Mouse (Mus musculus) hindbrain, embryonic 14.5 days (tissue): ENCODE measurements at regions not wholly inside any gene's neighbourhood (a gene's known extent, or its start where the extent isn't known, plus 50 kb on each side); places are given as distances from the start of the nearest gene placed in this dataset.

Experiments used
- ATAC-seq: fragments of 200-750 bp; cut with Nextera tagmentation; 2 replicates; pipeline ENCODE4 v1.8.0; 2017; ENCODE audit warnings: moderate number of reproducible peaks, mild to moderate bottlenecking, moderate TSS enrichment, moderate library complexity; ENCODE audit not compliant: low FRiP score
- DNase-seq: peaks from one replicate; pipeline ENCODE4 v3.0.0-alpha.2; 2015; ENCODE audit warnings: low spot score
- H3K27ac ChIP-seq: fragments of 300-500 bp; sonication (generic); 2 replicates; pipeline ENCODE4 v1.5.1; 2014; ENCODE audit warnings: mild to moderate bottlenecking, moderate library complexity
- H3K27me3 ChIP-seq: fragments of 300-500 bp; sonication (generic); 2 replicates; pipeline ENCODE4 v1.6.1; 2014; ENCODE audit warnings: mild to moderate bottlenecking, low read length, mixed read lengths; ENCODE audit not compliant: control insufficient read depth, insufficient read depth
- H3K36me3 ChIP-seq: fragments of 300-500 bp; sonication (generic); replicated peaks from 2 replicates; pipeline ENCODE4 v1.6.1; 2014; ENCODE audit not compliant: control insufficient read depth, insufficient read depth
- H3K4me1 ChIP-seq: fragments of 300-500 bp; sonication (generic); replicated peaks from 2 replicates; pipeline ENCODE4 v1.6.1; 2014; ENCODE audit warnings: antibody characterized with exemption, low read length, mixed read lengths; ENCODE audit not compliant: control insufficient read depth, insufficient read depth
- H3K4me2 ChIP-seq: fragments of 300-500 bp; sonication (generic); replicated peaks from 2 replicates; pipeline ENCODE4 v1.6.1; 2014; ENCODE audit warnings: mild to moderate bottlenecking, moderate library complexity
- H3K4me3 ChIP-seq: fragments of 300-500 bp; sonication (generic); replicated peaks from 2 replicates; pipeline ENCODE4 v1.5.1; 2014; ENCODE audit warnings: mild to moderate bottlenecking, low read length
- H3K9ac ChIP-seq: fragments of 300-500 bp; sonication (generic); 2 replicates; pipeline ENCODE4 v1.6.1; 2014
- H3K9me3 ChIP-seq: fragments of 300-500 bp; sonication (generic); 2 replicates; pipeline ENCODE4 v1.6.1; 2016; ENCODE audit warnings: low read length; ENCODE audit not compliant: control insufficient read depth
- WGBS: fragments of 180-500 bp; shearing (Covaris S2); extraction: QIAGEN DNeasy Blood & Tissue Kit; methylation state at CpG from one replicate; pipeline ENCODE4 v1.1.7; 2014; 5-methylcytosine and 5-hydroxymethylcytosine counted together

DNA sequence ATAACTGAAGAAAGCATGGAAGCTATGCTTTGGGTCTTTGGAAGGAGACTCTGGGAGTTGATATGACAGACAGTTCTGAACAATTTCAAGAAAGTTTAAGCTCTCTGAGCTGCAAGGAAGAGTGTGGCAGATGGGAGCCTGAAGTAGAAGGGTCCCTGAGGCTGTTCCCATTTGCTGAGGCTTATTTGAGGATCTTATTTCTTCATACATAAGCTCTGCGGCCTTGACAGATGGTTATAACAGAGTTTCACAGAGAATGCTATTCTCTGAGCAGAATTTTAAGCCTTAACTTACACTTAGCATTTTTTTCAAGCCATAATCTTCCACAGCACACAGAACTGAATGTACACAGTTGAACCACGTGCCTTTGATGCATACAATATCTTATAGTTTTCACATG, 278.7 kb downstream of the Plk2 start:
- no peak overlapping the region for H3K9ac ChIP-seq
- H3K27me3 ChIP-seq, result no peaks in the 10 kb centered on the region
- H3K27ac ChIP-seq, result no peak overlapping the region
- no peaks in the 10 kb centered on the region for H3K4me1 ChIP-seq
- H3K36me3 ChIP-seq, result no peaks in the 10 kb centered on the region
- H3K4me2 ChIP-seq, result no peak overlapping the region
- DNase-seq, result no peak
- 71% methylated on average over 2 of the region's 2 CpGs for WGBS
- no peak for ATAC-seq
- H3K4me3 ChIP-seq, result no peak overlapping the region
- no peaks in the 10 kb centered on the region for H3K9me3 ChIP-seq

DNA sequence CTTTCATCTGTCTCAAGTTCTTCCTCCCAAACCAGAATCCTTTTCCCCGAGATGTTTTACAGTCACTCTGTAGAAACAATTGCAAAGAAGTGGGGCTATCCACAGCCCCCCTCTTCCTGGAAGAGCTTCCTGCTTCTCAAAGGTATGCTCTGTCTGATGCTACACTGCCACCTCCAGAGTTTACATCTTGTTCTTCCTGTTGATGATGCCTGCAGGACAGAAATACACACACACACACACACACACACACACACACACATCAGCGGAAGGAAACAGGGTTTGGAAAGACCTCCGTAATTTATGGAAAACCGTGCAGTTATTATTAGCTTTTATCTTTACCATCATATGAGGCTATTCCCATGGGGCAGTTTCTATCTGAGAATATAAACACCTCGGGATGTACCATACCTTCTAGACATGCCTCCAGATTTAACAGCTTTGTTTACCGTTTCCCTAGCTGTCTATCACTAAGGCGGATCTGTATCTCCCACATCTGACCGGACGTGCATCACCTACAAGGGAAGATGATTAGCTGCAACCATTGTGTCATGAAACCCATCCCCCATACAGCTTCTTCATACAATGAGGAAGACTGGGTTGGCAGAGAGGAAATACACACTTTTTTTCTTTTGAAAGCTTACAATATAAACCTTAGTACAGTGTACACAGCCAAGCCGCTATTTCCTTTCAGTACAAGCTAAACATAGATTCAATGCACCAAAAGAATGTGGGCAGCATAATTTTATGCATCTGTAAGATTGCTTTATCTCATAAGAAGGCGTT, 288.6 kb downstream of the Plk2 start:
- no peak overlapping the region for H3K27ac ChIP-seq
- DNase-seq (no peak), ATAC-seq (no peak)
- 72% methylated on average over 11 of the region's 11 CpGs for WGBS
- no peak overlapping the region for H3K4me2 ChIP-seq
- no peaks in the 10 kb centered on the region for H3K36me3 ChIP-seq
- H3K27me3 ChIP-seq, result no peaks in the 10 kb centered on the region
- no peaks in the 10 kb centered on the region for H3K9me3 ChIP-seq
- H3K4me3 ChIP-seq, result no peak overlapping the region
- no peak overlapping the region for H3K9ac ChIP-seq
- no peaks in the 10 kb centered on the region for H3K4me1 ChIP-seq

- Histone ChIP-seq H3K36me3 (no peaks in the 10 kb centered on the region), H3K9me3 (no peaks in the 10 kb centered on the region), H3K4me3 (no peak overlapping the region), H3K4me2 (no peak overlapping the region), H3K27me3 (no peaks in the 10 kb centered on the region), H3K9ac (no peak overlapping the region), H3K4me1 (0 out of 2 replicates have a peak, but pooled peaks cover 3% of the 10 kb centered on the region), H3K27ac (no peak overlapping the region)
- ATAC-seq, result no peak
- DNase-seq, result no peak
- WGBS, result 79% methylated on average over 3 of the region's 3 CpGs
These were observed 293.9 kb downstream of the Plk2 start for GRCm38 (mm10) chr13:110688796-110689195.

GRCm38 (mm10) chr13:110690501-110691255, 295.8 kb downstream of the Plk2 start:
- H3K36me3 ChIP-seq, result no peaks in the 10 kb centered on the region
- DNase-seq, result peak; percentile 64
- H3K4me1 ChIP-seq, result 0 out of 2 replicates have a peak, but pooled peaks cover 3% of the 10 kb centered on the region
- H3K9me3 ChIP-seq, result no peaks in the 10 kb centered on the region
- no peak overlapping the region for H3K4me2 ChIP-seq
- WGBS, result 45% methylated on average over 10 of the region's 10 CpGs
- H3K27me3 ChIP-seq, result no peaks in the 10 kb centered on the region
- no peak overlapping the region for H3K4me3 ChIP-seq
- H3K9ac ChIP-seq, result no peak overlapping the region
- peak; percentile 46; the same call in 1 of the 2 replicates for ATAC-seq
- no peak overlapping the region for H3K27ac ChIP-seq

DNA sequence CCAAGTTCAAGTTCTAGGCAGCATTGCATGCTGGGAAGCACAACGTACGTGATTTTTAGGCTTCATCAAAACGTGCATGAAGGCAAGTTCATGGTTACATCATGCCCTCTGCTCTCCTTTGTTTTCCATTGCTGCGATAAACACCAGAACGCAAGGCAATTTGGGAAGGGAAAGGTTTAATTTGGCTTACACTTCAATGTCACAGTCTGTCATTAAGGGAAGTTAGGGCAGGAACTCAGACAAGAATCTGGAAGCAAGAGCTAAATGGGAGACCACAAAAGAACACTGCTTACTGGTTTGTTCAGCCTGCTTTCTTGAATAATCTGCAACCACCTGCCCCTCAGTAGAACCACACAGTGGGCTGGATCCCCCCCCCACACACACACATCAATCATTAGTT, 297.9 kb downstream of the Plk2 start:
- 77% methylated on average over 5 of the region's 5 CpGs for WGBS
- ATAC-seq, result no peak

DNA sequence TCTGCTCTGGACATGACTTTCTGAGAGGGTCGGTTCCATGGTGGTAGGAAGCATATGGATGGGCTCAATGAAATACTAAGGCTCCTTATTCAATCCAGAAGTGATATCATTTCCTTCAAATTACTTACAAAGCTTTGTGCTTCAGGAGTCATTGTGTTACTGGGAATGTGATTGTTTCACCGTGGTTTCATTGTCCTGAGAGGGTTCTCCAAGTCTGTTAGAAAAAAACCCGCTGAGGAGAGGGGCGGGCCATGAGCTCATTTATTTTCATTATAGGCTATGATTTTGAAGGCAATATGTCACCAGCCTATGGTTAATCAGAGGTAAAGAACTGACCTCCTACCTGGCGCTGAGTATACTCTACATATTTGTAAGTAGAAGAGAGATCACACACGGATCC, 300.0 kb downstream of the Plk2 start:
- WGBS, result 62% methylated on average over 6 of the region's 6 CpGs
- Histone ChIP-seq H3K36me3 (no peaks in the 10 kb centered on the region), H3K9ac (no peak overlapping the region), H3K4me1 (0 out of 2 replicates have a peak, but pooled peaks cover 3% of the 10 kb centered on the region), H3K4me3 (no peak overlapping the region), H3K9me3 (no peaks in the 10 kb centered on the region), H3K27me3 (no peaks in the 10 kb centered on the region), H3K4me2 (no peak overlapping the region), H3K27ac (no peak overlapping the region)
- DNase-seq (no peak), ATAC-seq (no peak)

More for the DNA sequence above, 297.9 kb downstream of the Plk2 start:
- no peak overlapping the region for H3K4me3 ChIP-seq
- DNase-seq, result no peak
- H3K4me2 ChIP-seq, result no peak overlapping the region
- no peaks in the 10 kb centered on the region for H3K27me3 ChIP-seq
- 0 out of 2 replicates have a peak, but pooled peaks cover 3% of the 10 kb centered on the region for H3K4me1 ChIP-seq
- no peak overlapping the region for H3K9ac ChIP-seq
- no peaks in the 10 kb centered on the region for H3K9me3 ChIP-seq
- no peak overlapping the region for H3K27ac ChIP-seq
- no peaks in the 10 kb centered on the region for H3K36me3 ChIP-seq

DNA sequence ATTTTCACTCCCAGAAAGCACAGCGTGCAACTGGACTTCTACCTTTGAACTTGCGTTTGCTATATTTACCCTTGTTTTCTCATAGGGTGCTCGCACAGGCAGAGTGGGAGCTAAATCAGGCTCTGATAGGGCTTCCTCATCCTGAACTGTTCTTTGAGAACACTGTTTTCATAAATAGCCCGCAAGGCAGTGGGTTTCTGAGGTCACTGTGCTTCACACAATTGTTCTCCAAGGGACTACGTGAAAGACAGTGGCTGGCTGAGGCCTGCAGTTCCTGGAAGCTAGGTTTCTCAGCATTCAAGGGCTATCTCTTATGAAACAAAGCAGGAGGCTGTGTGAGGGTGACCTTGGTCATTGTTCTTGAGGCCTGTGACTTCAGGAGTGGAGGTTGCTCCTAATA, 301.7 kb downstream of the Plk2 start:
- DNase-seq (no peak), ATAC-seq (no peak)
- Histone ChIP-seq H3K27me3 (no peaks in the 10 kb centered on the region), H3K27ac (no peak overlapping the region), H3K9ac (no peak overlapping the region), H3K4me1 (no peaks in the 10 kb centered on the region), H3K9me3 (no peaks in the 10 kb centered on the region), H3K36me3 (no peaks in the 10 kb centered on the region), H3K4me2 (no peak overlapping the region), H3K4me3 (no peak overlapping the region)
- 83% methylated on average over 5 of the region's 5 CpGs for WGBS

DNA sequence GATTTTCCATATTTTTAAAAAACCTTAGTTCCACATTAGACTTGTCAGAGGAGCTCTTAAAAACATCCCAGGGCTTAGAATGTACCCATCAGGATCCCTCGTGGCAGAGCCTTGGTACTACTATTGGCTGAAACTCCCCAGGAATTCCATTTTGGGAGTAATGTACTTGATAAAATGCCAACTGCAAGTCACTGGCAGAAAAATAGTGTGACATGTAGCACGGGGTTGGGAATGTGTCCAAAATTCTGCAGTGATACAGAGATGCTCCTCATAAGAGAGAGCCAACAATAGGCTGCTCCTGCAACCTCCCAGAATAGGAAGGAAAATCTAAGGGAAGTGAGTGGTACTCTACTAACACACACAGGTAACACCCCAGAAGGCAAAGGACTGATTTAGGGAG, 309.4 kb downstream of the Plk2 start:
- Histone ChIP-seq H3K9ac (no peak overlapping the region), H3K4me1 (no peaks in the 10 kb centered on the region), H3K27ac (no peak overlapping the region), H3K36me3 (no peaks in the 10 kb centered on the region), H3K4me2 (no peak overlapping the region), H3K27me3 (no peaks in the 10 kb centered on the region), H3K9me3 (no peaks in the 10 kb centered on the region), H3K4me3 (no peak overlapping the region)
- WGBS, result 71% methylated on average over 2 of the region's 2 CpGs
- ATAC-seq (no peak), DNase-seq (no peak)

DNA sequence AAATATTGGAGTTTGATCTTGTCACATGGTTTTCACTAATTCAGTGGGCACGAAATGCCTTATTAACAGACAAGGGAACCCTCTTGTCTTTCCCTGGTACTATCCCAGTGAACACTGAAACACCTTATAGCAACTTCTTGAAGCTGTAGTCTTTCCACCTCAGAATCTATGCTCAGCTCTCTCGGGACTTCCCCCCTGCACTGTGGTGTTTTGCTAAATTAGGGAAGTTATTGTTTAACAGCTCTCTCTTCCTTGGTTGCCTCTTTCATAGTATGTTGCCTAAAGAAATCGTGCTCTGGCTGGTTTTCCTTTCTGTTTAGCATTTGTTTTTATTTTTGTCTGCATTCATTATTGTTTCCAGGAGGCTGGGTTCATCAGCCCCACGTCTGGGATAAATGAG, 316.0 kb downstream of the Plk2 start:
- Histone ChIP-seq H3K27me3 (no peaks in the 10 kb centered on the region), H3K4me2 (no peak overlapping the region), H3K4me3 (no peak overlapping the region), H3K9ac (no peak overlapping the region), H3K9me3 (no peaks in the 10 kb centered on the region), H3K36me3 (no peaks in the 10 kb centered on the region), H3K4me1 (no peaks in the 10 kb centered on the region), H3K27ac (no peak overlapping the region)
- ATAC-seq, result no peak
- DNase-seq, result no peak
- 60% methylated on average over 4 of the region's 4 CpGs for WGBS
